Mouse (Mus musculus): ENCODE results near the gene Nell1. TPM values are rescaled to one million over a fixed set of nuclear protein-coding genes. Genes with fewer than 3 reads are reported as not detected.

Nell1 gene
- polyA plus RNA-seq, 1 experiment from 2014 or later = 4.1 TPM

DNA sequence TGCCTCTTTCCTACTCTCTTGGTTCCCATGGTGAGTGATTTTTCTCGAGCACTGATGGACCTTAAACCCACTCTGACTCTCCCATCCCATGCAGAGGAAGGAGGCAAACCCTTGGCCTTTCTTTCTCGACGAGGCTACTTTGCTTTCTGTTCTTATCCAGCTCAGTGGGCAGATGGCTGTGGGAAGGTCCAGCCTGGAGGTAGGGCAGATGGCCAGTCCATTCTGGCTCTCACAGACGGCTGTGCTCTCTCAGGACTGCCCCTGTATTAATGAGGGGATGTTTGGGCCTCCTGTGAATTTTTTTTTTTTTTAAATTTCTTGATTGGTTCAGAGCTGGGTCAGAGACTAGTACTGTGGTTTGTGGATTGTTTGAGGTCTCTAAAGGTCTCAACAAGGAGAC lies 5.1 kb upstream of the Nell1 start:
- H3K9ac ChIP-seq = no peak overlapping the region
- H3K4me3 ChIP-seq = no peak overlapping the region
- WGBS = 61% methylated on average over 4 of the region's 4 CpGs
- peaks cover under 1% of the 10 kb centered on the region for H3K4me1 ChIP-seq
- no peaks in the 10 kb centered on the region for H3K9me3 ChIP-seq
- H3K36me3 ChIP-seq = no peaks in the 10 kb centered on the region
- no peak overlapping the region for H3K4me2 ChIP-seq
- no peak for ATAC-seq (ENCODE audit: insufficient number of reproducible peaks, insufficient read depth, low FRiP score, low TSS enrichment, low read depth)
- H3K27me3 ChIP-seq = peaks cover 39% of the 10 kb centered on the region
- H3K27ac ChIP-seq = no peak overlapping the region

DNA sequence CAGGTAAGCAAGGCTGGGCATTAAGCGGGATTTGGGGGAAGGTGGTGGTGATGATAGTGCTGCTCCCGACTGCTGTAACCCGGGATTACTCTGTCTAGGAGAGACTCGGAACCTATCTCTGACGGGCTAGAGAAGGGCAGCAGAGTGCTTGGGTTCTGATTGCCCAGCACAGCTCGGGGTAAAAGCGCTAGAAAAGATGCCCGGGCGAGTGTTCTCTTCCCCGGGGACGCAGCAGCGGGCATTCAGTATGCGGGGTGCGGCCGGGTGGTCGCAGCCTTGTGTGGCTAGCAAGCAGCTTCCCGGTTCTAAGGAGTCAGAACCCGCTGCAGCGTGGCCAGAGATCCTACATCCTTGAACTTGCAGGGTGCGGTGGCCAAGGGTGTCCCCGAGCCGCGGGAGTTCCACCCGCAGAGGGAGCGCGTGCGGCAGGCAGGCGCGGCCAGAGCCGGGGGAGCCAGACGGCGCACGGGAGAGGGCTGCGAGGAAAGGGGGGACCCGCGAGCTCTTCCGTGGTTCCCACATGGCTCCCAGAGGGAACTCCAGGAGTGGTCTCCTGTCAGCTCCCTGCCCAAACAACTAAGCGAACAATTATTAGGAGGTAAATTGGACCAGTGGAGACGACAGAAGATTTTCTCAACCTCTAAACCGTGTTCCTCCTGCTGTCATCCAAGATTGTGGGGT lies 917 bp downstream of the Nell1 start:
- no peaks in the 10 kb centered on the region for H3K36me3 ChIP-seq
- H3K4me3 ChIP-seq = peak overlapping the region; percentile 53
- peaks cover 99% of the 10 kb centered on the region for H3K27me3 ChIP-seq
- H3K4me2 ChIP-seq = peak overlapping the region; percentile 93
- H3K27ac ChIP-seq = no peak overlapping the region
- peak; percentile 63; the same call in 1 of the 2 replicates for ATAC-seq (ENCODE audit: insufficient number of reproducible peaks, insufficient read depth, low FRiP score, low TSS enrichment, low read depth)
- H3K4me1 ChIP-seq = peaks cover 24% of the 10 kb centered on the region
- H3K9ac ChIP-seq = peak overlapping the region; percentile 67
- H3K9me3 ChIP-seq = no peaks in the 10 kb centered on the region
- WGBS = under 1% methylated on average over 40 of the region's 40 CpGs

DNA sequence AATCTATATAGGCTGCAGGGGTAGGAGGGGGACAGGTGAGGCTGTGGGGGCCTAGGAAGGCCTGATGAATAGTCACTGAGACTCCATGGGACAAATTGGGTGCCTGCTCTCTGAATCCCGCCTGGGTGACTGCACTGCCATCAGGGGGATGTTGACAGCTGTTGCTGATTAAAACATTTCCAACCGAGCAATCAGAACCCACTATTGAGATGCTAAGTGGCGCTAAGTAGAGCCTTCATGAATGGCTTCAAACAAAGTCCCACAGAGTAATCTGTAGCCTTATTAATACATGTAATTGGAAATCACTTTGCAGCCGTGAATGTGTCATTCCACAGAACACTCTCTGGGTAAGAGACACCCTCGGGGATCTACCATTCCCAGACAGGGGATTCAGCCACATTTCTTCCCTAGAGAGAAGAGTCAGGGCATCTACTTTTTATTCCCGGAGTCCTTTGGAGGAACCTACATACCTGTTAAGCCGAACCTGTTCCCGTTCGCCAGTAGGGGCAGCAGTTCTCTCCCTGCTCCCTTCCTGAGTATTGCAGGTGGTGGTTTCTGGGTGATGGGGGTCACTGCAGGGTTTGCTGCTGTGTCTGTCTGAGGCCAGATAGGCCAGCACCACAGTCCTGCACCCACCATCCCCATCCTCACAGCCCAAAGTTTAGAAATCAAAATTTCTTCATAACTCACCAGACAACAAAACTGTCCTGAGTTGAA lies 7.0 kb downstream of the Nell1 start:
- no peaks in the 10 kb centered on the region for H3K9me3 ChIP-seq
- H3K27ac ChIP-seq = no peak overlapping the region
- H3K4me3 ChIP-seq = no peak overlapping the region
- peaks cover 68% of the 10 kb centered on the region for H3K27me3 ChIP-seq
- 9% methylated on average over 9 of the region's 9 CpGs for WGBS
- no peak overlapping the region for H3K9ac ChIP-seq
- no peak overlapping the region for H3K4me2 ChIP-seq
- H3K36me3 ChIP-seq = no peaks in the 10 kb centered on the region
- H3K4me1 ChIP-seq = peaks cover 2% of the 10 kb centered on the region; the same call in 1 of the 2 replicates
- no peak for ATAC-seq (ENCODE audit: insufficient number of reproducible peaks, insufficient read depth, low FRiP score, low TSS enrichment, low read depth)

DNA sequence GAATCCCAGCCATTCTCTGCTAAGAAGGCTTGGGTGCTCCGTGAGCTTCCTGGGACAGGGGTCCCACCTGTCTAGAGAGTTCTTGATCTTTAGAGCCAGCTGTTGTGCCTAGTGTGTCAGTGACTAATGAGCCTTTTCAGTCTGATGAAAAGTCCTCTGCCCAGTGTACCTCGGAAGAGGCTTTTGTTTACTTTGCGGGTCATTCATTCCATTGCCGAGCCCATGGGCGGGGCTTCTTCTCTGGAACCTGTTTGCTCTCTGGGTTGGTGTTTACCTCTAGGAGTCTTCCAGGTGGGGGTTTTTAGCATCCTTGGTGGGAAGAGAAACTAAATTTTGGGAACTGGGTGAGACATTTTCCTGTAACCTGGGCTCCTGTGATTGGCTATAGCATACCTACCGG lies 10.0 kb downstream of the Nell1 start:
- no peaks in the 10 kb centered on the region for H3K4me1 ChIP-seq
- H3K4me3 ChIP-seq = no peak overlapping the region
- ATAC-seq (ENCODE audit: insufficient number of reproducible peaks, insufficient read depth, low FRiP score, low TSS enrichment, low read depth) = no peak
- no peaks in the 10 kb centered on the region for H3K9me3 ChIP-seq
- H3K4me2 ChIP-seq = no peak overlapping the region
- H3K9ac ChIP-seq = no peak overlapping the region
- no peaks in the 10 kb centered on the region for H3K36me3 ChIP-seq
- peaks cover 38% of the 10 kb centered on the region for H3K27me3 ChIP-seq
- no peak overlapping the region for H3K27ac ChIP-seq
- 35% methylated on average over 6 of the region's 6 CpGs for WGBS

GRCm38 (mm10) chr7:49985947-49986346 lies 11.3 kb downstream of the Nell1 start:
- WGBS = 89% methylated on average over 8 of the region's 8 CpGs
- no peaks in the 10 kb centered on the region for H3K9me3 ChIP-seq
- no peaks in the 10 kb centered on the region for H3K4me1 ChIP-seq
- H3K27ac ChIP-seq = no peak overlapping the region
- ATAC-seq (ENCODE audit: insufficient number of reproducible peaks, insufficient read depth, low FRiP score, low TSS enrichment, low read depth) = no peak
- H3K4me3 ChIP-seq = no peak overlapping the region
- H3K9ac ChIP-seq = no peak overlapping the region
- H3K27me3 ChIP-seq = peaks cover 25% of the 10 kb centered on the region
- no peak overlapping the region for H3K4me2 ChIP-seq
- no peaks in the 10 kb centered on the region for H3K36me3 ChIP-seq

GRCm38 (mm10) chr7:49999321-49999720 lies 24.7 kb downstream of the Nell1 start:
- H3K4me3 ChIP-seq = no peak overlapping the region
- H3K9me3 ChIP-seq = no peaks in the 10 kb centered on the region
- no peaks in the 10 kb centered on the region for H3K36me3 ChIP-seq
- ATAC-seq (ENCODE audit: insufficient number of reproducible peaks, insufficient read depth, low FRiP score, low TSS enrichment, low read depth) = no peak
- no peaks in the 10 kb centered on the region for H3K4me1 ChIP-seq
- no peak overlapping the region for H3K27ac ChIP-seq
- no peaks in the 10 kb centered on the region for H3K27me3 ChIP-seq
- H3K9ac ChIP-seq = no peak overlapping the region
- WGBS = 70% methylated on average over 4 of the region's 4 CpGs
- no peak overlapping the region for H3K4me2 ChIP-seq

- Histone ChIP-seq H3K9me3 (no peaks in the 10 kb centered on the region), H3K27me3 (no peaks in the 10 kb centered on the region), H3K36me3 (no peaks in the 10 kb centered on the region), H3K9ac (no peak overlapping the region), H3K4me2 (no peak overlapping the region), H3K27ac (no peak overlapping the region), H3K4me3 (no peak overlapping the region), H3K4me1 (no peaks in the 10 kb centered on the region)
- ATAC-seq (ENCODE audit: insufficient number of reproducible peaks, insufficient read depth, low FRiP score, low TSS enrichment, low read depth) = no peak
- 45% methylated on average over 2 of the region's 2 CpGs for WGBS
These were observed 30.6 kb downstream of the Nell1 start for GRCm38 (mm10) chr7:50005268-50005667.

GRCm38 (mm10) chr7:50035187-50036153 lies 60.8 kb downstream of the Nell1 start:
- WGBS = 76% methylated on average over 13 of the region's 13 CpGs
- H3K27ac ChIP-seq = no peak overlapping the region
- H3K4me2 ChIP-seq = no peak overlapping the region
- H3K36me3 ChIP-seq = no peaks in the 10 kb centered on the region
- H3K4me3 ChIP-seq = no peak overlapping the region
- H3K9me3 ChIP-seq = no peaks in the 10 kb centered on the region
- ATAC-seq (ENCODE audit: insufficient number of reproducible peaks, insufficient read depth, low FRiP score, low TSS enrichment, low read depth) = no peak
- H3K9ac ChIP-seq = no peak overlapping the region
- H3K4me1 ChIP-seq = no peaks in the 10 kb centered on the region
- no peaks in the 10 kb centered on the region for H3K27me3 ChIP-seq

- no peak overlapping the region for H3K9ac ChIP-seq
- no peak for ATAC-seq (ENCODE audit: insufficient number of reproducible peaks, insufficient read depth, low FRiP score, low TSS enrichment, low read depth)
These were observed 66.4 kb downstream of the Nell1 start for GRCm38 (mm10) chr7:50041112-50041511.

DNA sequence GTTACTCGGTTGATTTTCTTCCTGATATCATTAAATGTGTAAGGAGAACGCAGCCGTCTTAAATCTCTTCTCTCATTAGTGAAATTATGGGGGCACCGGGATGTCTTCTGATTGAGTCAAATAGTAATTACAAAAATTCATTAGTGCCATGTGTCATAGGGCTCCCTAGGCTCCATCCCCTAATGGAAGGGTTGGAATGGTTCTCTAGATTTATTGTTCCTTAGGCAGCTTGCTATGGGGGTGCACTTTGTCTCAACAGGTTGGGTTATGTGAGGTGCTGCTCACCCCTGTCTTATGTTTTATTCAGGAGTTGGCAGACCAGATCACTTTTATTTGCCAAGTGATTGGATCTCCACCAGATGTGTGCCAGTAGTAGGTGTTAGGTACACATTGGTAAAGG lies 75.5 kb downstream of the Nell1 start:
- no peak for ATAC-seq (ENCODE audit: insufficient number of reproducible peaks, insufficient read depth, low FRiP score, low TSS enrichment, low read depth)
- no peaks in the 10 kb centered on the region for H3K36me3 ChIP-seq
- H3K27me3 ChIP-seq = no peaks in the 10 kb centered on the region
- H3K4me2 ChIP-seq = no peak overlapping the region
- no peaks in the 10 kb centered on the region for H3K9me3 ChIP-seq
- H3K4me1 ChIP-seq = no peaks in the 10 kb centered on the region
- no peak overlapping the region for H3K4me3 ChIP-seq
- WGBS = 80% methylated on average over 4 of the region's 4 CpGs
- H3K9ac ChIP-seq = no peak overlapping the region
- no peak overlapping the region for H3K27ac ChIP-seq

More at GRCm38 (mm10) chr7:50041112-50041511, 66.4 kb downstream of the Nell1 start:
- no peak overlapping the region for H3K4me3 ChIP-seq
- 29% methylated on average over 6 of the region's 6 CpGs for WGBS
- H3K9me3 ChIP-seq = no peaks in the 10 kb centered on the region
- no peaks in the 10 kb centered on the region for H3K36me3 ChIP-seq
- H3K4me1 ChIP-seq = no peaks in the 10 kb centered on the region
- no peaks in the 10 kb centered on the region for H3K27me3 ChIP-seq
- no peak overlapping the region for H3K27ac ChIP-seq
- no peak overlapping the region for H3K4me2 ChIP-seq

DNA sequence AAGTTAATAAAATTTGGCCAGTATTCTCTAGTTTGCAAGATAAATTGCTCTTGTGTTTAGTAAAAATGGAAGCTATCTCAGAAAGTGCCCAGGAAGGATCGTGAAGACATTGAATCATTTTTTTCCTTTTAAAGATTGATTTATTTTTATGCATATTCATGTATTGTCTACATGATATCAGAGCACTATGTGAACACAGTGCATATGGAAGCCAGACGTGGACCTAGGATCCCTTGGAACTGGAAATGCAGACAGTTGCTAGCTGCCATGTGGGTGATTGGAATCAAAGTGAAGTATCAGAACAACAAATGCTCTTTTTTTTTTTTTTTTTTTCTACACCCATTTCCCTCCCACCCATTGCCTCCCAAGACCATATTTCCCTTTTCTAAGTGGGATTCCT lies 79.0 kb downstream of the Nell1 start:
- Histone ChIP-seq H3K27ac (no peak overlapping the region), H3K36me3 (no peaks in the 10 kb centered on the region), H3K4me3 (no peak overlapping the region), H3K4me2 (no peak overlapping the region), H3K4me1 (no peaks in the 10 kb centered on the region), H3K9me3 (no peaks in the 10 kb centered on the region), H3K9ac (no peak overlapping the region), H3K27me3 (no peaks in the 10 kb centered on the region)
- no peak for ATAC-seq (ENCODE audit: insufficient number of reproducible peaks, insufficient read depth, low FRiP score, low TSS enrichment, low read depth)
- WGBS = 83% methylated on average over 2 of the region's 2 CpGs
